Mouse (Mus musculus): Measurements from ENCODE around the gene Abhd13. TPM values are rescaled to one million over a fixed set of nuclear protein-coding genes. Genes with fewer than 3 reads are reported as not detected.

Abhd13 gene
- total and polyA plus RNA-seq, 3 experiments = 4.2 to 10.0 (median 9.8) TPM

DNA sequence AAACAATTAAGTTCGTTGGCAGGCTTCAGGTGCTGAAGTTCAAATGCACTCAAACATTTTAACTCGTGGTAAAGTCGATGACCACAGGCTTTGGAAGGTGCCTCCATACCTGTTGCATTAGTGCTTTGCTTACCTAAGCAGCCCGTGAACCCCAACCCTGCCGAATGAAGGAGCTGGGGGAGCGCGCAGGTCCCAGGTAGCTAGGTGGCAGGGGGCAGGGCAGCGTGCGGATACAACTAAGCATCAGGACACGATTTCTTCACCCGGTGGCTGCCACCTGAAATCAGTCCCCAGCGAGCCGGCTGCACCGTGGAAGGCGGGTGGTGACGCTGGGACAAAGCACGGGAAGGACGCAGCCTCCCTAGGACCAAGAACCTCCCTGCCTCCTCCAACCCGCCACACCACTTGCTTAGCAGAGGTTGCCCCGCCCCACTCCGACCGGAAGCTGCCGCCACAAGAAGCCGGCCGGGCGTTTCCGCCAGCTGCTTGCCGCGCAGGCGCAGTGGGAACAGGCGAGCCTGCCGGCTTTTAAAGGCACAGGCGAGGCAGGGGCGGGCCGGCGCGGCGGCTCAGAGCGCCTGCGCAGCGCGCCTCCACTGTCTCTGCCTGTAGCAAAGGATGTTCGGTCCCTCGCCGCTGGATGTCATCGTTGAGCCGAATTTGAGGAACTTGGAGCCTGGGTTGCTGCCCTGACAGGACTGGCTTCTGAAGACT is 1.5 kb upstream of the Abhd13 start:
- peak overlapping the region; percentile 47 for H3K27ac ChIP-seq
- intact Hi-C loops (cut with DNase I) = loop anchor here (1.0 to 5.0 kb wide), 5 partner anchors 66 to 426 kb away; no protein-coding TSS in a partner anchor
- peaks cover 3% of the 10 kb centered on the region; the same call in 1 of the 2 replicates for H3K36me3 ChIP-seq (ENCODE audit: control insufficient read depth, insufficient read depth, low read length)
- H3K79me2 ChIP-seq (replicated peaks; ENCODE audit: control insufficient read depth, insufficient read depth, low read length) = peaks cover 2% of the 10 kb centered on the region
- H3K4me3 ChIP-seq = peak overlapping the region; percentile 73
- under 1% methylated on average over 47 of the region's 47 CpGs for WGBS
- no peaks in the 10 kb centered on the region for H3K27me3 ChIP-seq (ENCODE audit: control insufficient read depth, insufficient read depth, low read length)
- TF ChIP-seq POLR2A (IDR thresholded peaks at IDR 0.05; ENCODE audit: insufficient read depth, low read depth, low read length) (peak; percentile 52), CTCF (IDR thresholded peaks at IDR 0.05) (peak; percentile 92), EP300 (IDR thresholded peaks at IDR 0.05; ENCODE audit: insufficient read depth, low read depth, low read length) (peak; percentile 73; the same call in 1 of the 2 replicates)
- H3K4me1 ChIP-seq (ENCODE audit: control insufficient read depth, insufficient read depth, low read length) = peaks cover 8% of the 10 kb centered on the region
- H3K9ac ChIP-seq (ENCODE audit: low read depth, low read length) = peak overlapping the region; percentile 66
- peak; percentile 98 to 100 for DNase-seq

DNA sequence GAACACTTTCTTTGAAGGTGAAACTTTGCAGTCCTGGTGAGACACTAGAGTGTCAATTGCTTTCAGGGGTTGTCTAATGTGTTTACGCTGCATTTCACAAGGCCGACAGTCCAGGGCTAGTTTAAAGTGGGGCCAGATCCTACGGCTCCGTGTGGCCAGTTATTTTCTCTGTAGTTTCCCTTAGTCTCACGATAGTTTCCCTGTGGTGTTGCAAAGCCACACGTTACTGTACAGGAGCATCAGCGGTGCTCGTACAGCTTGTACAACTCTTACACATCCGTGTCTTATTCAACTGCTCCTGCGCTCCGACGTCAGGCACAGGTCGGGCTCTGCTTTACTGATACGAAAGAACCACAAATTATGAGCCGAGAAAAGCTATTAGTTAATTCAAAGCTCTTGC is 491 bp upstream of the Abhd13 start:
- 40% methylated on average over 15 of the region's 15 CpGs for WGBS
- Histone ChIP-seq H3K4me3 (peak overlapping the region; percentile 82), H3K27me3 (ENCODE audit: control insufficient read depth, insufficient read depth, low read length) (no peaks in the 10 kb centered on the region), H3K36me3 (ENCODE audit: control insufficient read depth, insufficient read depth, low read length) (peaks cover 3% of the 10 kb centered on the region; the same call in 1 of the 2 replicates), H3K4me1 (ENCODE audit: control insufficient read depth, insufficient read depth, low read length) (peaks cover 8% of the 10 kb centered on the region), H3K9ac (ENCODE audit: low read depth, low read length) (peak overlapping the region; percentile 52; the same call in 1 of the 2 replicates), H3K27ac (peak overlapping the region; percentile 90), H3K79me2 (replicated peaks; ENCODE audit: control insufficient read depth, insufficient read depth, low read length) (peaks cover 2% of the 10 kb centered on the region)
- TF ChIP-seq CTCF (IDR thresholded peaks at IDR 0.05) (no peak), POLR2A (IDR thresholded peaks at IDR 0.05; ENCODE audit: insufficient read depth, low read depth, low read length) (no peak), EP300 (IDR thresholded peaks at IDR 0.05; ENCODE audit: insufficient read depth, low read depth, low read length) (no peak)
- intact Hi-C loops (cut with DNase I) = loop anchor here (5.0 kb wide), 3 partner anchors 65 to 410 kb away; no protein-coding TSS in a partner anchor
- peak in 1 of 2 experiments; percentile 24 for DNase-seq

DNA sequence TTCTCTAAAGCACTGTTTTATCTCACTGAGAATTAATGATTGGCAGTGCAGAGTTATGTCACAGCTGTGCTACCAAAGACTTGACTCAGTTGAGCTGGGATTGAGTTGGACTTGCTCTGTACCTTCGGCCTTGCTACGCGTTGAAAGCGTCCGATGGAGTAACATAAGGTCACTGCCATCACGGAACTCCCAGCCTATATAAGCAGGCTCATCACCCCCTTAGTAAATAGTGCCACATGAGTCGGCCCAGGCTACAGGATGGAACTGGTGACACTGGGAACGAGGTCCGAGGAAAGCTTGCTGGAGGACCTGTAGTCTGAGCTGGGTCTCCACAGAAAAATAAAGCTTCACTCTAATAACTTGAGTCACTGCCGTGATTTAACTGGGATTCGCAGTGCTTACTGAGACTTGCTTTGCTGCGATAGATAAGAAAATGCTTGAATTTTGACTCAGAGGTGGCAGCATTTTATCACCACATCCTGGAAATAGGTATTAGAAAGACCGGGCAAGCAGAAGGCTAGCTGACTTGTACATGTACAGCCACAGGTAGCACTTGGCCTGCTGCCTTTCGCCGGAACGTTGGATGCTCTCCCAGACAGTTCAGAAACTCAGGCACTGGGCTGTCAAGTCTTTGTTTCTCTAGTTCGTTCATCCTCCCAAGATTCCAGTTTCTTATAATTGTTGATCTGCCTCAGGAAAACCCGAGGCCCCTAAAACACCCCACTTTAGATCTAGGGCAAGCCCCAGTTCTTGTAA is 1.1 kb downstream of the Abhd13 start:
- Histone ChIP-seq H3K9ac (ENCODE audit: low read depth, low read length) (peak overlapping the region; percentile 89), H3K27ac (peak overlapping the region; percentile 90), H3K79me2 (replicated peaks; ENCODE audit: control insufficient read depth, insufficient read depth, low read length) (peaks cover 7% of the 10 kb centered on the region), H3K4me1 (ENCODE audit: control insufficient read depth, insufficient read depth, low read length) (peaks cover 8% of the 10 kb centered on the region), H3K36me3 (ENCODE audit: control insufficient read depth, insufficient read depth, low read length) (peaks cover 9% of the 10 kb centered on the region; the same call in 1 of the 2 replicates), H3K4me3 (peak overlapping the region; percentile 82), H3K27me3 (ENCODE audit: control insufficient read depth, insufficient read depth, low read length) (no peaks in the 10 kb centered on the region)
- DNase-seq = peak; percentile 25 to 30
- TF ChIP-seq EP300 (IDR thresholded peaks at IDR 0.05; ENCODE audit: insufficient read depth, low read depth, low read length) (no peak), POLR2A (IDR thresholded peaks at IDR 0.05; ENCODE audit: insufficient read depth, low read depth, low read length) (no peak), CTCF (IDR thresholded peaks at IDR 0.05) (no peak)
- WGBS = 25% methylated on average over 18 of the region's 18 CpGs
- intact Hi-C loops (cut with DNase I) = loop anchor here (5.0 kb wide), 3 partner anchors 64 to 409 kb away; no protein-coding TSS in a partner anchor

DNA sequence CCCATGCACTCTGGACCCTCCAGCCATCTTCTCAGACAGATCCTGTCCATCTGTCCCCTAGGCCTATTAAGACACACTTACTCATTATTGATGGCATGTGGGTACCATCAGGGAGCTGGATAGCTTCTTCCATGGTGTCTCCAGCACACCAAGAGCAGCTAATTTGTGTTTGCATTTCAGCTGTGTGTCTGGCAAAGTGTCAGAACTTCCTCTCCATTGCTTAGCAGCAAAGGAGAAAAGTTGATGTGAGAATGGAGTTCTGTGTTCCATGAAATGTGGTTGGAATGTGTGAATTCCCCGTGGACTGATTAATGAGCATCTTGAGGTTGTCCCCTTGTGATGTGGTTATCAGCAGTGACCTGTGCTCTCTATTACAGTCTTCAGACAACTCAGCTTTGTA is 2.2 kb downstream of the Abhd13 start:
- intact Hi-C loops (cut with DNase I) = loop anchor here (5.0 kb wide), 3 partner anchors 63 to 408 kb away; no protein-coding TSS in a partner anchor
- H3K36me3 ChIP-seq (ENCODE audit: control insufficient read depth, insufficient read depth, low read length) = peaks cover 9% of the 10 kb centered on the region
- H3K4me1 ChIP-seq (ENCODE audit: control insufficient read depth, insufficient read depth, low read length) = peaks cover 8% of the 10 kb centered on the region
- no peak overlapping the region for H3K9ac ChIP-seq (ENCODE audit: low read depth, low read length)
- peaks cover 7% of the 10 kb centered on the region for H3K79me2 ChIP-seq (replicated peaks; ENCODE audit: control insufficient read depth, insufficient read depth, low read length)
- H3K4me3 ChIP-seq = no peak overlapping the region
- no peak for TF ChIP-seq POLR2A (IDR thresholded peaks at IDR 0.05; ENCODE audit: insufficient read depth, low read depth, low read length)
- TF ChIP-seq CTCF (IDR thresholded peaks at IDR 0.05) = no peak
- TF ChIP-seq EP300 (IDR thresholded peaks at IDR 0.05; ENCODE audit: insufficient read depth, low read depth, low read length) = no peak
- H3K27ac ChIP-seq = no peak overlapping the region
- DNase-seq = no peak
- WGBS = 62% methylated on average over 1 of the region's 1 CpGs
- H3K27me3 ChIP-seq (ENCODE audit: control insufficient read depth, insufficient read depth, low read length) = no peaks in the 10 kb centered on the region

DNA sequence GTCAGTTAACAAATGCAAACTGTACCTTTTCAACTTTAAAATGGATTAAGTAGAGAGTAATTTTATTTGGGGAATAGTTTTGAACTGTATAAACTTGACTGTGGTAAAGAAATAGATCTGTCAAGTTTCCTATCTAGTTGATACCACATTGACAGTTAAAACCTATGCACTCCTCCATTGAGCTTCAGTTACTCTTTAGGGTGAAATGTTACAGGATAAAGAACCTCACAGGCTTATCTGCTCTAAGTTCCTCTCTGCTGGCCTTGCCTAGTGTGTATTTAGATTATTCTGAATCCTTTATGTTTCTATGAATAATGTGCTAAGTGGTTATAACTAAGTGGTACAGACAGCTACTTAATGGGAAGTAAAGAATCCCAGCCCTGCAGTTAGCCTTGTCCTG is 2.7 kb downstream of the Abhd13 start:
- H3K36me3 ChIP-seq (ENCODE audit: control insufficient read depth, insufficient read depth, low read length) = peaks cover 9% of the 10 kb centered on the region
- intact Hi-C loops (cut with DNase I) = no loop called here
- peaks cover 8% of the 10 kb centered on the region for H3K4me1 ChIP-seq (ENCODE audit: control insufficient read depth, insufficient read depth, low read length)
- TF ChIP-seq EP300 (IDR thresholded peaks at IDR 0.05; ENCODE audit: insufficient read depth, low read depth, low read length) (no peak), CTCF (IDR thresholded peaks at IDR 0.05) (no peak), POLR2A (IDR thresholded peaks at IDR 0.05; ENCODE audit: insufficient read depth, low read depth, low read length) (no peak)
- no peak overlapping the region for H3K9ac ChIP-seq (ENCODE audit: low read depth, low read length)
- H3K4me3 ChIP-seq = no peak overlapping the region
- peaks cover 7% of the 10 kb centered on the region for H3K79me2 ChIP-seq (replicated peaks; ENCODE audit: control insufficient read depth, insufficient read depth, low read length)
- H3K27ac ChIP-seq = no peak overlapping the region
- no peak for DNase-seq
- no peaks in the 10 kb centered on the region for H3K27me3 ChIP-seq (ENCODE audit: control insufficient read depth, insufficient read depth, low read length)

Data from heart, adult 2 months (tissue).